Mouse (Mus musculus) cerebellum, adult 2 months (tissue): ENCODE results near the gene Gas2.

Source experiments
- CTCF ChIP-seq: fragments of 200-500 bp; IDR thresholded peaks from 2 replicates; pipeline ENCODE4 v1.5.1; 2011; ENCODE audit warnings: low read depth, mild to moderate bottlenecking, control low read depth, low read length, moderate library complexity, borderline replicate concordance; ENCODE audit not compliant: insufficient read depth
- POLR2A ChIP-seq: fragments of 200-500 bp; IDR thresholded peaks from 2 replicates; pipeline ENCODE4 v1.6.1; 2011; ENCODE audit warnings: low read length, control low read depth, borderline replicate concordance; ENCODE audit not compliant: insufficient read depth

- no peak for TF ChIP-seq CTCF
- no peak for TF ChIP-seq POLR2A
These were observed 96.0 kb downstream of the Gas2 start for GRCm38 (mm10) chr7:51957766-51958165.
